Mouse (Mus musculus) embryo, embryonic 11.5 days (tissue): Measurements from ENCODE around the gene Gm26897.
A peak's percentile ranks its signal among the peaks of the same experiment; 100 is the strongest.

Experiments used
- DNase-seq: peaks from one replicate; pipeline ENCODE4 v3.0.0-alpha.2; 2012; ENCODE audit warnings: low read depth, low spot score

Gene Gm26897

GRCm38 (mm10) chr5:111749599-111749998, 15.9 kb downstream of the Gm26897 start:
- no peak for DNase-seq

- no peak for DNase-seq
Observed at GRCm38 (mm10) chr5:111750092-111750491, 16.4 kb downstream of the Gm26897 start.

- DNase-seq, result no peak
Observed at GRCm38 (mm10) chr5:111754484-111755139, 20.9 kb downstream of the Gm26897 start.

- DNase-seq, result no peak
Observed at GRCm38 (mm10) chr5:111755330-111755729, 21.6 kb downstream of the Gm26897 start.

GRCm38 (mm10) chr5:111760721-111761480, 27.2 kb downstream of the Gm26897 start:
- DNase-seq, result no peak

GRCm38 (mm10) chr5:111761574-111761973, 27.9 kb downstream of the Gm26897 start:
- DNase-seq, result peak; percentile 44

- no peak for DNase-seq
Observed at GRCm38 (mm10) chr5:111762085-111762484, 28.4 kb downstream of the Gm26897 start.

GRCm38 (mm10) chr5:111765671-111766290, 32.1 kb downstream of the Gm26897 start:
- DNase-seq, result no peak

GRCm38 (mm10) chr5:111766696-111767095, 33.0 kb downstream of the Gm26897 start:
- DNase-seq, result no peak

GRCm38 (mm10) chr5:111770266-111770665, 36.5 kb downstream of the Gm26897 start:
- peak; percentile 69 for DNase-seq

- DNase-seq, result no peak
Observed at GRCm38 (mm10) chr5:111772127-111772526, 38.4 kb downstream of the Gm26897 start.

GRCm38 (mm10) chr5:111772591-111773406, 39.1 kb downstream of the Gm26897 start:
- no peak for DNase-seq

- no peak for DNase-seq
Observed at GRCm38 (mm10) chr5:111773407-111773733, 39.6 kb downstream of the Gm26897 start.

- DNase-seq, result no peak
Observed at GRCm38 (mm10) chr5:111776246-111776645, 42.5 kb downstream of the Gm26897 start.

GRCm38 (mm10) chr5:111778093-111778492, 44.4 kb downstream of the Gm26897 start:
- DNase-seq, result no peak

- no peak for DNase-seq
Observed at GRCm38 (mm10) chr5:111779776-111780485, 46.2 kb downstream of the Gm26897 start.
